Mouse (Mus musculus) forebrain, embryonic 11.5 days (tissue): ENCODE measurements around the gene Dgcr2. TPM values are rescaled to one million over a fixed set of nuclear protein-coding genes. Genes with fewer than 3 reads are reported as not detected.

ENCODE experiments used
- polyA plus RNA-seq: library from polyadenylated mRNA; unstranded; fragments of >200 nt; fragmentation: Nextera tagmentation; extraction: Ambion mirVana; gene quantifications from 2 replicates; pipeline ENCODE4 v1.2.1, GENCODE M21; 2014

The Dgcr2 gene
- polyA plus RNA-seq, 1 experiment from 2014 or later: 112 TPM

Other genes starting within 250 kb of the Dgcr2 start
- gene Med15, start 165.7 kb downstream of the Dgcr2 start, polyA plus RNA-seq: 48.1 and 50.9 TPM in 2 replicates
- gene Klhl22, start 138.9 kb downstream of the Dgcr2 start, polyA plus RNA-seq: 54.6 and 57.7 TPM in 2 replicates
- gene Scarf2, start 101.3 kb downstream of the Dgcr2 start, polyA plus RNA-seq: 7.4 and 7.9 TPM in 2 replicates
- gene B830017H08Rik, start 65.4 kb downstream of the Dgcr2 start, polyA plus RNA-seq: not detected in 2 replicates
- gene Car15, start 60.2 kb downstream of the Dgcr2 start, polyA plus RNA-seq: 4.3 and 4.6 TPM in 2 replicates
- 0.32 and 0.51 TPM in 2 replicates for gene Gm20518, start 6.9 kb downstream of the Dgcr2 start, polyA plus RNA-seq
- gene Tssk1, start 4.3 kb downstream of the Dgcr2 start, polyA plus RNA-seq: not detected in 2 replicates
- 0.52 TPM in 1 of 2 replicates, not detected in the other for gene Tssk2, start 75 bp upstream of the Dgcr2 start, polyA plus RNA-seq
- gene Ess2, start 12.8 kb upstream of the Dgcr2 start, polyA plus RNA-seq: 50.2 and 54.3 TPM in 2 replicates
- gene Gsc2, start 16.5 kb upstream of the Dgcr2 start, polyA plus RNA-seq: 0.23 TPM in 1 of 2 replicates, not detected in the other
- 105 and 107 TPM in 2 replicates for gene Slc25a1, start 29.7 kb upstream of the Dgcr2 start, polyA plus RNA-seq
- not detected in 2 replicates for gene Vpreb2, start 81.9 kb upstream of the Dgcr2 start, polyA plus RNA-seq
- 134 and 148 TPM in 2 replicates for gene Dgcr6, start 154.3 kb upstream of the Dgcr2 start, polyA plus RNA-seq
- gene Prodh, start 191.6 kb upstream of the Dgcr2 start, polyA plus RNA-seq: 10.2 and 12.2 TPM in 2 replicates
- 3.2 and 4.0 TPM in 2 replicates for gene Rtn4r, start 229.1 kb upstream of the Dgcr2 start, polyA plus RNA-seq